Mouse (Mus musculus): ENCODE results near the gene Mrpl22. TPM values are rescaled to one million over a fixed set of nuclear protein-coding genes. Genes with fewer than 3 reads are reported as not detected.
A peak's percentile ranks its signal among the peaks of the same experiment; 100 is the strongest.

Gene Mrpl22
- polyA plus RNA-seq, 1 experiment from 2014 or later: 190 TPM

GRCm38 (mm10) chr11:58135296-58135695, 36.2 kb upstream of the Mrpl22 start:
- no peak overlapping the region for H3K4me2 ChIP-seq
- no peaks in the 10 kb centered on the region for H3K9me3 ChIP-seq (ENCODE audit: control insufficient read depth, low read length)
- no peak overlapping the region for H3K9ac ChIP-seq (ENCODE audit: low read depth, low read length)
- no peak overlapping the region for H3K4me3 ChIP-seq (ENCODE audit: low read depth, low read length)
- H3K36me3 ChIP-seq (ENCODE audit: control insufficient read depth, insufficient read depth, low read length): peaks cover 48% of the 10 kb centered on the region
- no peak overlapping the region for H3K27ac ChIP-seq (ENCODE audit: low read depth, low read length)
- H3K27me3 ChIP-seq (replicated peaks; ENCODE audit: control insufficient read depth, insufficient read depth, low read length): no peaks in the 10 kb centered on the region
- no peak for ATAC-seq (replicated peaks; ENCODE audit: low FRiP score)
- H3K4me1 ChIP-seq (replicated peaks; ENCODE audit: control insufficient read depth, insufficient read depth, low read length): no peaks in the 10 kb centered on the region
- no peak for DNase-seq (ENCODE audit: low spot score)

GRCm38 (mm10) chr11:58136677-58137076, 34.8 kb upstream of the Mrpl22 start:
- H3K36me3 ChIP-seq (ENCODE audit: control insufficient read depth, insufficient read depth, low read length): peaks cover 50% of the 10 kb centered on the region
- DNase-seq (ENCODE audit: low spot score) (no peak), ATAC-seq (replicated peaks; ENCODE audit: low FRiP score) (no peak)
- no peak overlapping the region for H3K9ac ChIP-seq (ENCODE audit: low read depth, low read length)
- no peak overlapping the region for H3K27ac ChIP-seq (ENCODE audit: low read depth, low read length)
- no peak overlapping the region for H3K4me3 ChIP-seq (ENCODE audit: low read depth, low read length)
- no peaks in the 10 kb centered on the region for H3K4me1 ChIP-seq (replicated peaks; ENCODE audit: control insufficient read depth, insufficient read depth, low read length)
- no peaks in the 10 kb centered on the region for H3K27me3 ChIP-seq (replicated peaks; ENCODE audit: control insufficient read depth, insufficient read depth, low read length)
- no peaks in the 10 kb centered on the region for H3K9me3 ChIP-seq (ENCODE audit: control insufficient read depth, low read length)
- H3K4me2 ChIP-seq: no peak overlapping the region
- 90% methylated on average over 6 of the region's 6 CpGs for WGBS

GRCm38 (mm10) chr11:58138821-58139220, 32.6 kb upstream of the Mrpl22 start:
- Histone ChIP-seq H3K4me2 (no peak overlapping the region), H3K4me1 (replicated peaks; ENCODE audit: control insufficient read depth, insufficient read depth, low read length) (no peaks in the 10 kb centered on the region), H3K9ac (ENCODE audit: low read depth, low read length) (no peak overlapping the region), H3K27ac (ENCODE audit: low read depth, low read length) (no peak overlapping the region), H3K4me3 (ENCODE audit: low read depth, low read length) (no peak overlapping the region), H3K27me3 (replicated peaks; ENCODE audit: control insufficient read depth, insufficient read depth, low read length) (no peaks in the 10 kb centered on the region), H3K36me3 (ENCODE audit: control insufficient read depth, insufficient read depth, low read length) (peaks cover 48% of the 10 kb centered on the region), H3K9me3 (ENCODE audit: control insufficient read depth, low read length) (no peaks in the 10 kb centered on the region)
- WGBS: 83% methylated on average over 11 of the region's 11 CpGs
- no peak for DNase-seq (ENCODE audit: low spot score)
- no peak for ATAC-seq (replicated peaks; ENCODE audit: low FRiP score)

- DNase-seq (ENCODE audit: low spot score): no peak
- Histone ChIP-seq H3K36me3 (ENCODE audit: control insufficient read depth, insufficient read depth, low read length) (peaks cover 48% of the 10 kb centered on the region), H3K4me2 (no peak overlapping the region), H3K4me3 (ENCODE audit: low read depth, low read length) (no peak overlapping the region), H3K27me3 (replicated peaks; ENCODE audit: control insufficient read depth, insufficient read depth, low read length) (no peaks in the 10 kb centered on the region), H3K9ac (ENCODE audit: low read depth, low read length) (no peak overlapping the region), H3K4me1 (replicated peaks; ENCODE audit: control insufficient read depth, insufficient read depth, low read length) (no peaks in the 10 kb centered on the region), H3K27ac (ENCODE audit: low read depth, low read length) (no peak overlapping the region), H3K9me3 (ENCODE audit: control insufficient read depth, low read length) (no peaks in the 10 kb centered on the region)
- ATAC-seq (replicated peaks; ENCODE audit: low FRiP score): no peak
- WGBS: 86% methylated on average over 3 of the region's 3 CpGs
Measured at GRCm38 (mm10) chr11:58139466-58139865, 32.0 kb upstream of the Mrpl22 start.

- Histone ChIP-seq H3K9ac (ENCODE audit: low read depth, low read length) (no peak overlapping the region), H3K27me3 (replicated peaks; ENCODE audit: control insufficient read depth, insufficient read depth, low read length) (no peaks in the 10 kb centered on the region), H3K4me3 (ENCODE audit: low read depth, low read length) (no peak overlapping the region), H3K27ac (ENCODE audit: low read depth, low read length) (no peak overlapping the region), H3K4me2 (no peak overlapping the region), H3K9me3 (ENCODE audit: control insufficient read depth, low read length) (no peaks in the 10 kb centered on the region), H3K36me3 (ENCODE audit: control insufficient read depth, insufficient read depth, low read length) (peaks cover 58% of the 10 kb centered on the region), H3K4me1 (replicated peaks; ENCODE audit: control insufficient read depth, insufficient read depth, low read length) (no peaks in the 10 kb centered on the region)
- ATAC-seq (replicated peaks; ENCODE audit: low FRiP score) (no peak), DNase-seq (ENCODE audit: low spot score) (no peak)
- 83% methylated on average over 9 of the region's 9 CpGs for WGBS
Measured at GRCm38 (mm10) chr11:58143704-58144426, 27.6 kb upstream of the Mrpl22 start.

GRCm38 (mm10) chr11:58146241-58146640, 25.2 kb upstream of the Mrpl22 start:
- H3K36me3 ChIP-seq (ENCODE audit: control insufficient read depth, insufficient read depth, low read length): peaks cover 57% of the 10 kb centered on the region
- no peak overlapping the region for H3K4me3 ChIP-seq (ENCODE audit: low read depth, low read length)
- ATAC-seq (replicated peaks; ENCODE audit: low FRiP score) (no peak), DNase-seq (ENCODE audit: low spot score) (no peak)
- H3K9ac ChIP-seq (ENCODE audit: low read depth, low read length): no peak overlapping the region
- no peak overlapping the region for H3K4me2 ChIP-seq
- no peak overlapping the region for H3K27ac ChIP-seq (ENCODE audit: low read depth, low read length)
- H3K4me1 ChIP-seq (replicated peaks; ENCODE audit: control insufficient read depth, insufficient read depth, low read length): no peaks in the 10 kb centered on the region
- 89% methylated on average over 5 of the region's 5 CpGs for WGBS
- no peaks in the 10 kb centered on the region for H3K27me3 ChIP-seq (replicated peaks; ENCODE audit: control insufficient read depth, insufficient read depth, low read length)
- no peaks in the 10 kb centered on the region for H3K9me3 ChIP-seq (ENCODE audit: control insufficient read depth, low read length)

- Histone ChIP-seq H3K27ac (ENCODE audit: low read depth, low read length) (no peak overlapping the region), H3K27me3 (replicated peaks; ENCODE audit: control insufficient read depth, insufficient read depth, low read length) (no peaks in the 10 kb centered on the region), H3K4me2 (no peak overlapping the region), H3K9me3 (ENCODE audit: control insufficient read depth, low read length) (no peaks in the 10 kb centered on the region), H3K9ac (ENCODE audit: low read depth, low read length) (no peak overlapping the region), H3K4me3 (ENCODE audit: low read depth, low read length) (no peak overlapping the region), H3K36me3 (ENCODE audit: control insufficient read depth, insufficient read depth, low read length) (peaks cover 53% of the 10 kb centered on the region), H3K4me1 (replicated peaks; ENCODE audit: control insufficient read depth, insufficient read depth, low read length) (no peaks in the 10 kb centered on the region)
- DNase-seq (ENCODE audit: low spot score) (no peak), ATAC-seq (replicated peaks; ENCODE audit: low FRiP score) (no peak)
- WGBS: 89% methylated on average over 9 of the region's 9 CpGs
Measured at GRCm38 (mm10) chr11:58155458-58155857, 16.0 kb upstream of the Mrpl22 start.

GRCm38 (mm10) chr11:58156871-58157270, 14.6 kb upstream of the Mrpl22 start:
- H3K4me2 ChIP-seq: no peak overlapping the region
- no peak overlapping the region for H3K4me3 ChIP-seq (ENCODE audit: low read depth, low read length)
- no peak overlapping the region for H3K9ac ChIP-seq (ENCODE audit: low read depth, low read length)
- DNase-seq (ENCODE audit: low spot score) (no peak), ATAC-seq (replicated peaks; ENCODE audit: low FRiP score) (0 out of 2 replicates have a peak, but pooled peaks have one; percentile 26)
- no peaks in the 10 kb centered on the region for H3K4me1 ChIP-seq (replicated peaks; ENCODE audit: control insufficient read depth, insufficient read depth, low read length)
- no peaks in the 10 kb centered on the region for H3K27me3 ChIP-seq (replicated peaks; ENCODE audit: control insufficient read depth, insufficient read depth, low read length)
- WGBS: 62% methylated on average over 3 of the region's 3 CpGs
- H3K36me3 ChIP-seq (ENCODE audit: control insufficient read depth, insufficient read depth, low read length): peaks cover 51% of the 10 kb centered on the region
- no peaks in the 10 kb centered on the region for H3K9me3 ChIP-seq (ENCODE audit: control insufficient read depth, low read length)
- no peak overlapping the region for H3K27ac ChIP-seq (ENCODE audit: low read depth, low read length)

- Histone ChIP-seq H3K9me3 (ENCODE audit: control insufficient read depth, low read length) (no peaks in the 10 kb centered on the region), H3K27ac (ENCODE audit: low read depth, low read length) (no peak overlapping the region), H3K27me3 (replicated peaks; ENCODE audit: control insufficient read depth, insufficient read depth, low read length) (no peaks in the 10 kb centered on the region), H3K4me1 (replicated peaks; ENCODE audit: control insufficient read depth, insufficient read depth, low read length) (peaks cover 6% of the 10 kb centered on the region; the same call in 1 of the 2 replicates), H3K36me3 (ENCODE audit: control insufficient read depth, insufficient read depth, low read length) (peaks cover 46% of the 10 kb centered on the region), H3K4me3 (ENCODE audit: low read depth, low read length) (no peak overlapping the region), H3K9ac (ENCODE audit: low read depth, low read length) (no peak overlapping the region), H3K4me2 (no peak overlapping the region)
- DNase-seq (ENCODE audit: low spot score) (no peak), ATAC-seq (replicated peaks; ENCODE audit: low FRiP score) (no peak)
- 93% methylated on average over 2 of the region's 2 CpGs for WGBS
Measured at GRCm38 (mm10) chr11:58165072-58165471, 6.4 kb upstream of the Mrpl22 start.

All from liver, embryonic 11.5 days (tissue).